Mouse (Mus musculus) yolk sac, embryonic 10.5 days (tissue): ENCODE results near the gene Naif1.

Experiments
- DNase-seq: peaks from one replicate; pipeline ENCODE4 v3.0.0-alpha.2; 2017; ENCODE audit warnings: low spot score

Naif1 gene

DNA sequence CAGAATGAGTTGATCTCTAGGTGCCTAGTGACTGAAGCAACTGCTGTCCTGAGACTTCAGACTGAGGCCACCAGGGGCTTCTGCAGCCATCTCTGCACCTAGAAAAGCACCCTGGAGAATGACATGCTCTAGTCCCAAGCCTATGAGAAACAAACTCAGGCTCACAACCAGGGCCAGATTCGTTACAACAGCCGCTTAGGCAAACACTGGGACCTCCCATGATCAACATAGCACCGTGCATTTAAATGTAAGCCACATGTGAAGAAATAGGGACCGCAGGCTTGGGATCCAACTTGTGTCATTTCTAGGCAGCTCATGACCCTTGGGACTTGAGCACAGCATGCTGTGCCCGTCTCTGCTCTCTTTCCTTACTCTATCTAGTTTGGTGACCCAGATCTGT, 22.5 kb upstream of the Naif1 start:
- DNase-seq: no peak

DNA sequence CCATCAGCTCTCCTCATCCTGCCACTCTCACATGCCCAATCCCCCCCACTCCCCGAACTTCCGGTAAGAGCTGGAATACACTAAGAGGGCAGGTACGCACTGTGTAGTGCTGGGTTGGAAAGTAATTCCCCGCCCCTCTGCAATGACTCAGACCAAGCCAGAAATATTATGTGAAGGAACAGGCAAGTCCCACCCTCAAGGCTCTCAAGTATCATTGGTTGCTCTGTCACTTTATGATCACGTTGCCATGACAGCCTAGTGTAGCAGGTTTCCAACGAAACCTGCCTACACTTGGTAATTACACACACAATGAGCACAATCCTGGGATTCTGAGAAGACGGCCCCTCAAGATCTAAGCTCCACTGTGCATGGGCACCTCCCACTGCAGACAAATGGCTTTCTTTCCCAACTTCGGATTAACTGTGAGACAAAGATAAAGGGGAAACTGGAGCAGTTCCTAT, 22.0 kb upstream of the Naif1 start:
- no peak for DNase-seq

DNA sequence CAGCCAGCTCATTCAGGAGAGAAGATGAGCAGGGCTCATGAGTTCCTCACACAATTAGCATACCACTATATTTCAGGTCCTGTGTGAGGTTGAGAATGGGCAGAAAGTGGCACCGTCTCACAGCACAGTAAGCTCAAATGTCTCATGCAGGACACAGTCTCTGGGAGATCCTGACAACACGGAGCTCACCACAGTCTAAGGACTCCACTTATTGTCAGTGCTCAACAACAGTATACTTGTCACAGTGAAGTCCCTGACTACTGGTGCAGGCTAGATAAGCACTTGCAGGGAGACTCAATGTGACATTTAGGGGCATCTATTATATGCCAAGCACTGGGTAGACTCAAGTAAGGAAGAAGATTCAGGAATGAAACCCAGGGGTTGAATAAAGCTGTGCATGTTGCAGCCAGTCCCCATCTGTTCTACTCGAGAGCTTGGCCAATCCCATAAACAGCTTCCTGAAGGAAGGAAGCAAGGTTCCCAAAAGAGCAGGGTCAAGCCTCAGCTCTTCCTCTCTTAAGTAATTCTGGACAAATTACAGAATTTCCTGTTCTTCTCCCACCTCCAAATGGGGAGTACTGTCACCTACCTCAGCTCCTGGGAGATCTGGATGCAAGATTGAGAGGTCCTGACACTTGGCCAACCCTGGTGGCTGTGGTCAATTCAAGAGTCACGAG, 20.9 kb upstream of the Naif1 start:
- no peak for DNase-seq

DNA sequence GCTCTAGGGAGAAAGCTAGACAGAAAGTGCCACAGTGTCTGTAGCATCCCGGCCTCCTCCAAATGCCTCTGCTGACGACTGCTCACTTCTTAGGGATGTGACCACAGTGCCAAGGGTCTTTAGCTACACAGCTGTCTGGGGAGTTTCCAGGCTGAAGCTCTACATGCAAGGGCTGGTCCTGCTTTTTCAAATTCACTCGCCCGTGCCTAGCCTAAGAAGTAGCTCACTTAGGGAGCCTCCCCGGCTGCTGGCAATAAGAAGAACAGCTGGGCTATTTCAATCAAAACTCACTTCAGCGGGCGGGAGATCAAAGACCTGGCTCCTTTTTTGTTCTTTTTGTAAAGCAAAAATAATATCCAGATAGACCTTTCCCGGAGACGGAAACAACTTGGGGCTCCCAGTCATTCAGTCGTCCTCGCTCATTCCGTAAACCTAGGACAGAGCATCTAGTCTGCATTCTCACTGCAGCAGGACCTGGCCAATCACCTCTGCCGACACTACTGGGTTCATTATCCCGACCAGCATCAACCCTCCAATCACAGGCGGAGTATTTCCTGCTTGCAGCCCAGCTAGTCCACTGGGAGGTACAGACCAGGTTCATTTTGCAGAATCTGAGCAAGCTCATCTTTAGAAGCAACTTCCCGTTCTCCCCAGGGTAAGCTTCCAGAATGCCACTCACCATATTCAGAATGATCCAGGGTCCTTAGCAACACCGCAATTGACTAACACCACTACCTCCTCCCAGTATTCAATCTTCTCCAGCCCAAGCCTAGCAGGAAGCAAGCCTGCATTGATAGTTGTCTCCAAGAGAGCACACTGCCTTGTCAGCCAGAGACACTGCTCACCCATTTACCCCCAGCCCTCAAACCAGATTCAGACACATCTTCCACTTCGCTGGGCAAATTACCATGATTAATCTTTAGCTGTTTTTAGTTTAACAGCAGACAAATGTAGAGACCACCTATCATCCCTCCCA, 19.3 kb upstream of the Naif1 start:
- DNase-seq: peak; percentile 78

DNA sequence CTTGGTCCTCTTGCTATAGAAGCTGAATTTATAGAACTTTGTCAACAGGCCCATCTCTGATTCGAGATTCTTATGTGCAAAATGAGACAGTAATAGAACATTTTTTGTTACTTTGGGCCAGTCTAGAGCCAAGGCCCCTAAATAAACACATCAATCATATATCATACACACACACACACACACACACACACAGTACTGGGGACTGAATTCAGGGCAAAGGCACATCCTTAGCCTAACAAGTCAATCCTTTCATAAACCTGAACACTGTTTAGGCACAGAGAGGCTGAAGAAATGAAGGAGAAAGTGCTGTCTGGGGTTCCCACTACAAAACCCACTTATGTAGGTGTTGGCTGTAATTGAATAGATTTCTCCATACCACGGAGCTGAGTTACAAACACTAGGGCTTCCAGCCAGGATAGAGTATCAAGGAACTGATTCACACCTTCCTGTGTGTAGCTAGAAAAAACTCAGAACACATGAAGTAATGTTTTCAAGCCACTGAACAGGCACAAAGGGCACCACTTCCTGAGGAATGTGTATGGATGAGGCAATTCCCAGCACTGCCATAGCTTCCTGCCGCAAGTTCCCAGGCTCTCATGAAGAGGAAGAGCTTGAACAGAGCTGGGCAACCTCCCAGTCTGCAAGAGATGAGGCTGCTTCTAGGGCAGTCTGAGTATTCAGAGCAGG, 13.4 kb upstream of the Naif1 start:
- no peak for DNase-seq

DNA sequence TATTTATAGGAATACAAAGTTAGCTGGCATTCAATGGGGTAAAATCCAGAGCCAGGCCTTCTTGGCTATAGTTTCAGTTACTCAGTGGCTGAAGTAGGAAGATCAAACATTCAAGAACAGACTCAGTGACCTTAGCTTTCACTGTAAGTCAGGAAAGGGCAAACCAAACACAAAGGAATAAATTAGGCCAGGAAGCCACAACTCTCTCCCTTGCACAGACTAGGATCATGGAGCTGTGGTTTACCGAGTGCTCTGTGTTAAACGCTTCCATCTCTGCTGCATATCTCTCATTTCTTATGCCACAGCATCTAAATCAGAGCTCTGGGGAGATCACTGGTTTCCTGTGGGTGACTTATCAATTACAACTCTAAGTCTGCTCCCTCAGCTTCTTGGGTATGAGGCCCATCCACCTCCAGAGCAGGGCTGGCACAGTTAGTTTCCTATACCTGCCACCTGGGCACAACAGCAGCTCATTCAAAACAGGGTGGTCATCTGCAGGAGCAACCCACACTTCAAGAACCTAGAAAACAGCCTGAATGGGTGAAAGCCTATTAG, 12.6 kb upstream of the Naif1 start:
- DNase-seq: no peak

DNA sequence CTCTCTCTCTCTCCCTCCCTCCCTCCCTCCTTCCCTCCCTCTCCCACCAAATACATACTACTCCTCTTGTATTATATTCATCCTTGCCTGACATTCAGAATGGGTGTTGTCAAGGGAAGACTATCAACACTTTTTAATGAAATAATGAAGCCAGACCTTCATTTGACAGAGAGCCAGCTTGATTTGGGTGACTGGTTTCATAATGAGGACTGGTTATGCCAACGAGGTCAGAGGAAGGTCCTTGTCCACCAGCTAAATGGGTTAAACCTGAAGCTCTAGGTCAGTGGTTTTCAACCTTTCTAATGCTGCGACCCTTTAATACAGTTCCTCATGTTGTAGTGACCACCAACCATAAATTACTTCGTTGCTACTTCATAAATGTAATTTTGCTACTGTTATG, 11.5 kb upstream of the Naif1 start:
- DNase-seq: no peak

DNA sequence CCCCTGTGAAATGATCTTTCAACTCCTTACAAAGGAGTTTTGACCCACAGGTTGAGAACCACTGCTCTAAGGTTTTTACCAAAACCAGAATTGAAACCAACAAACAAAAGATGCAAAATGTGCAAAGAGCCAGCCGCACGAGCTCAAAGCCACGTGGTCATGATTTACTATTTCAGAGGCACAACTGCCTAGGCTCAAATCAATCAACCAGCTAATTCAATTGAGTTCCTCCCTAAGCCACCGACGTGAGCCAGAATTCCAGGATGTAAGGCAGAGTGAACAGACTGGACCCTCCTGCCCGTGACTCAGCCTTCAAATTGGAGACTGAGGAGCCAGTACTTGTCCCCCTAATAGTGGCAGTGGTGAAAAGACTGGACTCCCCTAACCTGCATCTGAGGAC, 11.1 kb upstream of the Naif1 start:
- DNase-seq: no peak

DNA sequence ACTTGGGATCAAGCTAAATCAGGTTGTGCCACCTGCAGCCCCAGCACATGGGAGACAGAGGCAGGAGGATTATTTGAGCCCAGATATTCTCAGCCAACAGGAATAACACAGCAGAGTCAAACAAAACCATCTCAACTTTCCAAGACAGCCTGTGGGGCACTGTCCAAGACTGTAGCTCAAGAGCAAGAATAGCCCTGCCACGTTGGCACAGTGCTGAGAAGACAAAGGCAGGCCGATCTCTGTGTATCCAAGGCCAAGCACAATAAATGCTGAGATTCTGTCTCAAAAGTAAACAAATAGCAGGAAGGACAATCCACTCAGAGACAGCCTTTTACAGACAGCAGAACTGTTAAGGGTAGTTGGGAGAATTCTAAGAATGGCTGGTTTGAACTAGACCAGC, 10.1 kb upstream of the Naif1 start:
- no peak for DNase-seq

DNA sequence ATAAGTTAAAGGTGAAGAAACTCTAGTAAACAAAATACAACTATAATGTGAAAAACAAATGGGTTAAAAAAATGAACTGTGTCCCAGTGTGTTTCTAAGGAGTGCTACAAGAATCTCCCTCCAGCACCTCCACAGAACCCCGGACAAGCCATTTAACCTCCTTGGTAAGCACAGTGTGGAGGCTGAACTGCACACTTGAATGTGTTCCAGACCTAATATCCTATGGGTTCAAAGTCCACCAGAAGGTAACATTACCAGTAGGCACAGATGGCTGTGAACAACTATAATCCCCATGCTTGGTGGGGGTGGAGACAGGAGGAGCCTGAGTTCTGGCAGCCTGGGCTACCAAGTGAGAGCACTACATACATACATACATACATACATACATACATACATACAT, 9.6 kb upstream of the Naif1 start:
- DNase-seq: no peak

DNA sequence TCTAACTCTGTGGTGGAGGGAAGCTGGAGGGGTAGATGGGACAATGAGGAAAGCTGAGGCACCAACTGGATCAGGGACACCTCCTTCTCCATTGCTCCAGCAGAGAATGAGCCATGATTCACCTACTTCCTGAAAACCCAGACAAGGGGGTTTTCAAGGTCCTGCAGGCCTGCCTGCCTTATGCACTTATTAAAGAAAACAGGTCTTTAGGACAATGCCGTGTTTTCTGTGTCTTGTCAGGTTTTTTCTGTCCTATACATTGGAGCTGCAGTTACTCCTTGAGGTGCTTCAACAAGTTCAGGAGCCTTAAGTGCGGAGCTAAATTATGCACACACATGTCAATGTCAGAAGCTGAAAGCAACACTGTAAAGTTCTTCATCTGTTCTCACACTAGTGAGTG, 8.7 kb upstream of the Naif1 start:
- no peak for DNase-seq

DNA sequence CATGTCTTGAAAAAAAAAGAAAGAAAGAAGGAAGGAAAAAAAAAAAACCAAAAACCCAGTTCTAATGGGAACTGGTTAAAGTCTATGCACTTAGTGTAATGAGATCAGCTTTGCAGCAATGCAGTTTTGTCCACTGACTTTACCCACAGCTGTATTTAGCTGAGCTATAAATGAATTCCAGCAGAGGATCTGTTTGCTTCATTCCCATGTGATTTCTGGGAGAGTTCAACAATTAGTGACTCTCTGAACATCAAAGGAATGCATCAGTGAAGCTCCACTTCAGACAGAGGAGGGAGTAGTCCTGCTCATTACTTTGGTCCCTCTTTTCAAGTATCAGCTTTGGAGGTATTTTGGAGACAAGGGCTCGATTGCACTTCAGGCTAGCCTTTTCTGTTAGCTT, 4.7 kb upstream of the Naif1 start:
- DNase-seq: no peak

DNA sequence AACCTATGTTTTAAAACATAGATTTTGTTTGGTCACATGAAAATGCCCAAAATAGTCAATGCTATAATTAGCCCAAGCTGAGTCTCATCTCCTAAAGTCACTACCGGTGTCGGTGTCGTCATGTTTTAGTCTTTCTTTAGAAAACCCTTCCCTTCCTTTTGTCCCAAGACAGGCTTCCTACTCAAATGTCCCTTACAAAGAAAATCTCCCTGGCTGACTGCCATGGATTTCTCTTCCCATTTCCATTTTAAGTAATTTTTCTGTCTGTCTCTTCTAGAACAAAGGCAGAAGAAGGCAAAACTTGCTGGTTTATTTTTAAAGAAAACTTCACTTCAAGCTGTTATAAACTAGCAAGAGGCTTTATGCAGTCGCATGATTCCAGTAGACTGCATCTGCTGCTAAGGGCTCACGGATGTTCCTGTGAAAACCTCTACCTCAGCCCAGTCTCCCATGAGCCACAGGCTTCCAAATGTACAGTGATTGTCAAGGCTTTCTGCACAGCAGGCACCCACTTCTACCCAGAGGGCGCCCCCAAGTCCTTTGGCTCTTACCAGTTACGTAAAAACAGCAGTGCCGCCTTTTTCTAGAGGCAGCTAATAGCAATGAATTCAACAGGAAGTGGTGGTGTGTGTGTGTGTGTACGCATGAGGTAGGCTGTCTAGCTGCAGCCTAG, 2.9 kb upstream of the Naif1 start:
- no peak for DNase-seq

DNA sequence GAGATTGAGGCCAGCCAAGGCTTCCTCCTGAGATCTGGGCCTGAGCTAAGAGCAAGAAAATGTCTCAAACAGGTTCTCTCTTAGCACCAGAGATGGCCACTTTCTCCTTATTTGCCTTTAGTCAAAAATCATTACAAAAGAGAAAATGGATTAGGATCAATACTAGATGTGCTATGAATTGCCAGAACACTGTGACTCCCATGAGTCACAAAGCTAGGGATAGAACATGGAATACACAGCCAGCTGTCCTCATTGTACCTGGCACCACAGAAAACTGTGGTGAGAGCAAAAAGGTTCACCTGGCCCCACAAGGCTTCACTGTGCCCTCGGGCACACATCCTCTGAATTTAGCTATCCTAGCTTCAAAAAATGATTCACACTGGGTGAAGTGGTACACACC, 1.8 kb upstream of the Naif1 start:
- no peak for DNase-seq

DNA sequence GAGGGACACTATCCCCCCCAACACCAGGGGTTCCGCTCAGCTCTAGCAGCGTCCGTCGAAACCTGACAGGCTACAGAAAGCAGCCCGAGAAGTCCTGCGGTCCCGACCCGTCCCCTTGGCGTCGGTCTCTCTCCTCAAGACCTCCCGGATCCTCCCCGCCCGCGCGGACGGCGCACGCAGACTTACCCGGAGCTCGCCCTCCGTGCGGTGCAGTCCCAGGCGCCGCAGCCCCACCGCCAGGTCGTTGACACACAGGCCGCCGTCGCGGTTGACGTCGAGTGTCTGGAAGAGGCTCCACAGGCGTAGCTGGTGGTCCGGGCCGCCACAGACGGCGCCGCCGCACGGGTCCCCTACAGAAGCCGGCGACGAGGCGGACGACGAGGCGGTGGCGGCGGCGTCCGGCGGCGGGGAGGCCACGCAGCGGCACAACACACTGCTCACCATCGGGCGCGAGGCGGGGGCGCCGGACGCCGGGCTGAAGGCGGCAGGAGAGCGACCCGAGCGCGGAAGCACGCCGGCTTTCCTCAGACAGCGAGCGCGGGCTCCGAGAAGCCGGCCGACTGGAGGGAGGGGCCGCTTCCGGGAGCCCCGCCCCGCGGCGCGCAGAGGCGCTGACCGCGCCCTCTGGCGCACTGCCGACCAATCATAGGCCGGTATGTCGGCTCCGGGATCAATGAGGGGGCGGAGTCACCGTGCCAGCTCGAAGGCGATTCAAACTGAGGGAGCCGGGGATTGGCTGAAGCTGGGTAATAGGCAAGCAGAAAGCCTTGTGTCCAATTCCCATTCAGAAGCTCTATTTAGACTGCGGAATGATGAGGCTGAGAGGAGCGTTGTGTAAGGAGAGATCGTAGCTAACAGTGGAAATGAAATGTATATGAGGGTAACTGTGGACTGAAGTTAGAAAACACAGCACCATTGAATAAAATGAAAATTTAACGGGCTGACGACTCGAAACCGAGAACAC, 906 bp downstream of the Naif1 start, which contains the start of gene Slc25a25:
Gene Slc25a25, minus strand, starts transcription at position 565 of the 964 bp plus-strand sequence.
- DNase-seq: peak; percentile 97

DNA sequence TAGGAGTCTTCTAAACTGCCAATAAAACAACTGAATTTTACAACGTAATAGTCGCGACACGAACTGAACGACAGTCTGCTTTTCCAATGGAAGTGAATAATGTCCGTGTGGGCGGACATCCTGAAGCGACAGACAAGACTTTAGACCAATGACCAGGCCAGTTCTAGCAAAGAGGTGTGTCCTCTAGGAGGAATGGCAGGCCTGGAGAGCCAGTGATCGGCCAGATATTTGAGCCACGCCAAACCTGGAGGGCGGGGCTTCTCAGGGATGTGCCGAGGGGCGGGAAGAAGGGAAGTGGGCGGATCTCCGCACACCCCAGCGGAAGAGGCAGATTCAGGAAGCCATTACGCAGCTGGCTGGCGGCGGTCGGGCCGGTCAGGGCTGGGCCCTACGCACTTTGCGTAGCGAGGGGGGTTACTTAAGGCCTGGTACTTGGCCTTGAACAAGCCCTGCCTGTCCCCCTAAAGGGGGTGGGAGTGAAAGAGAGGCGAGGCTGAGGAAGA, 1.7 kb downstream of the Naif1 start:
- peak; percentile 98 for DNase-seq

DNA sequence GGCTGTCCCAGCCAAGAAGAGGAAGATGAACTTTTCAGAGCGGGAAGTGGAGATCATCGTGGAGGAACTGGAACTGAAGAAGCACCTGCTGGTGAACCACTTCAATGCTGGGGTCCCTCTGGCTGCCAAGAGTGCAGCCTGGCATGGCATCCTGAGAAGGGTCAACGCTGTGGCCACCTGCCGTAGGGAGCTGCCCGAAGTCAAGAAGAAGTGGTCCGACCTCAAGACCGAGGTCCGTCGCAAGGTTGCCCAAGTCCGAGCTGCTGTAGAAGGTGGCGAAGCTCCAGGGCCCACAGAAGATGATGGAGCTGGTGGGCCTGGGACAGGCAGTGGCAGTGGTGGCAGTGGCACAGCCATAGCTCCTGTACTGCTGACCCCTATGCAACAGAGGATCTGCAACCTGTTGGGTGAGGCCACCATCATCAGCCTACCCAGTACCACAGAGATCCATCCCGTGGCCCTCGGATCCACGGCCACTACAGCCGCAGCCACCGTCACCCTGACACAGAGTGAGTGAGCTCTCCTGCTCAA, 2.2 kb downstream of the Naif1 start:
- no peak for DNase-seq

DNA sequence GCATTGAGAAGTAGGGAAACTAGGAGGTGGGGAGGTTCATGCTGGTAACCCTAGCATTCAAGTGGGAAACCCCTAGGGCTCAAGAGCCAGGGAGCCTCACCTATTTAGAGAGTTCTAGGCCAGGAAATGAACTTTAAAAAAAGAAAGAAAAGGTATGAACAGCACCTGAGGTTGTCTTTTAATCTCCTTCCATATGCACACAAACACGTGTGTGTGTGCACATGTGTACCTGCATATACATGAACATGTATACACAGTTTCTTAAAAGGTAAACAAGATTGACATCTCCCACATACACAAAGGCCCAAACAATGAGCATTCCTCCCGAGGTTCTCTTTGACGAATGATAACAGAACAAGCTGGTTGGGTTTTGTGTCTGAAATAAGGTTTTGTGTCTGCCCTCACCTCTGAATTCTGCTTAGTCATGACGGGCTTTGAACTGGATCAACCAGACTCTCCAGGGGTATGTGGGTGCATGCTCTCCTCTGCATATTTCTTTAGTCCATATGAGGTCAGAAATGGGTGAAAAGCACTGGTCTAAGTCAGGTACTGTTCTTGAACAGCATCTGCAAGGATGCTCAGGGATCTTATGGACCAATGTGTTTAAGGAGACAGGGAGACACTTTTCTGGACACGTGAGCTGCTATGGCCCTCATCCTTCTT, 3.5 kb downstream of the Naif1 start:
- no peak for DNase-seq

DNA sequence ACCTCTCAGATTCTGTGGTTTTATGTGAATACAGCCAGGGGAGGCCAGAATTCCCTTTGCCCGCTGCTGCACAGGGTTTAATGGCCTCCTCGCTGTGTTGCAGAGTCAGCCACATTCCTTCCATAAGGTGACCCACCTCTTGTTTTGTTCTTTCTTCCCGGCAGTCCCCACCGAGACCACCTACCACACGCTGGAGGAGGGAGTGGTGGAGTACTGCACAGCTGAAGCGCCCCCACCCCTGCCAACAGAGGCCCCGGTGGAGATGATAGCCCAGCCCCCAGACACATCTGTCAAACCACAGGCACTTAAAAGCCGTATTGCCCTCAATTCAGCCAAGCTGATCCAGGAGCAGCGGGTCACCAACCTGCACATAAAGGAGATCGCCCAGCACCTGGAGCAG, 4.4 kb downstream of the Naif1 start:
- DNase-seq: no peak

DNA sequence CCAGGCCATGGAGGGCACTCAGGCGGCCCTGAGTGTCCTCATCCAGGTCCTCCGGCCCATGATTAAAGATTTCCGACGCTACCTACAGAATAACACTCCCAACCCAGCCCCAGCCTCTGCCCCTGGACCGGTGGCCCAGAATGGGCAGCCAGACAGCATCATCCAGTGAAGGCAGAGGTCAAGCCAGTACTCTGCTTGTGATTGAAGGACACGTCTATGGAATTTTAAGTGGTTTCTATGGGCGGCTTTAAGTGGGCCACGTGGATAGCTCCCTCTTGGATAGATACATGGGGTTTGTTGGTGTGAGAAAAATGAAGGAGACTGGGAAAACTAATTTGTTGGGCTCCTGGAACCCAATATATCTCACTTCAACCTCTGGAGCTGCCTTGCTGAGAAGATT, 4.8 kb downstream of the Naif1 start:
- DNase-seq: no peak
